Comparison of ENCODE assay signal across 14 mouse cellular contexts in genomic region chr8:121188994-121189393, GRCm38 (mm10).
DNase-seq lines count a peak whose midpoint lies in the region; ATAC-seq lines count a peak whose summit lies in the region.
"Had no signal": no experiment of that assay in that cellular context is flagged by ENCODE, and none has a peak within 500 bp of the region (broad histone marks: within the 10 kb centered on the region; RNA-seq: fewer than 3 reads in every experiment).

No protein-coding gene starts in this region.

- WGBS in neural tube, embryonic 13.5 days = 59% methylated on average over 9 of the region's 9 CpGs
- WGBS in heart, embryonic 13.5 days = 36% methylated on average over 9 of the region's 9 CpGs
- 48% methylated on average over 9 of the region's 9 CpGs for WGBS in limb, embryonic 13.5 days
- WGBS in midbrain, embryonic 13.5 days = 82% methylated on average over 9 of the region's 9 CpGs

- no peak overlapping the region for H3K27ac ChIP-seq in neural tube, embryonic 13.5 days (replicated peaks)
- H3K27ac ChIP-seq in heart, embryonic 13.5 days (replicated peaks) = peak overlapping the region; percentile 58
- H3K27ac ChIP-seq in limb, embryonic 13.5 days = no peak overlapping the region
- no peak overlapping the region for H3K27ac ChIP-seq in midbrain, embryonic 13.5 days
- H3K27ac ChIP-seq: layer of hippocampus, adult 2 months; stomach, postnatal 0 days had no signal

- peak; percentile 63 for DNase-seq in kidney, postnatal 10 days
- no peak for DNase-seq in kidney, adult 18-20 months
- DNase-seq in neural tube, embryonic 10.5 days (ENCODE audit: extremely low spot score, low spot score) = no peak
- DNase-seq in cerebellum, postnatal 4 days (ENCODE audit: low spot score in 2 of 2) = no peak
- DNase-seq: adrenal gland, adult 2 months; cerebellum, adult 2 months; thymus, postnatal 25 days had no signal

- H3K9me3 ChIP-seq in neural tube, embryonic 13.5 days = no peaks in the 10 kb centered on the region
- H3K9me3 ChIP-seq in heart, embryonic 13.5 days = no peaks in the 10 kb centered on the region
- no peaks in the 10 kb centered on the region for H3K9me3 ChIP-seq in limb, embryonic 13.5 days
- no peaks in the 10 kb centered on the region for H3K9me3 ChIP-seq in midbrain, embryonic 13.5 days

- H3K4me3 ChIP-seq in neural tube, embryonic 13.5 days = no peak overlapping the region
- H3K4me3 ChIP-seq in heart, embryonic 13.5 days = no peak overlapping the region
- no peak overlapping the region for H3K4me3 ChIP-seq in limb, embryonic 13.5 days
- H3K4me3 ChIP-seq in midbrain, embryonic 13.5 days (replicated peaks) = no peak overlapping the region
- H3K4me3 ChIP-seq: layer of hippocampus, adult 2 months had no signal

- no peaks in the 10 kb centered on the region for H3K36me3 ChIP-seq in neural tube, embryonic 13.5 days
- no peaks in the 10 kb centered on the region for H3K36me3 ChIP-seq in heart, embryonic 13.5 days
- H3K36me3 ChIP-seq in limb, embryonic 13.5 days = no peaks in the 10 kb centered on the region
- H3K36me3 ChIP-seq in midbrain, embryonic 13.5 days = no peaks in the 10 kb centered on the region

- H3K4me2 ChIP-seq in neural tube, embryonic 13.5 days = no peak overlapping the region
- 0 out of 2 replicates have a peak overlapping the region, but pooled peaks have one; percentile 14 for H3K4me2 ChIP-seq in heart, embryonic 13.5 days
- no peak overlapping the region for H3K4me2 ChIP-seq in limb, embryonic 13.5 days (replicated peaks)
- no peak overlapping the region for H3K4me2 ChIP-seq in midbrain, embryonic 13.5 days (replicated peaks)

- peaks cover 9% of the 10 kb centered on the region for H3K4me1 ChIP-seq in neural tube, embryonic 13.5 days (replicated peaks)
- peaks cover 37% of the 10 kb centered on the region for H3K4me1 ChIP-seq in heart, embryonic 13.5 days
- H3K4me1 ChIP-seq in limb, embryonic 13.5 days = peaks cover 21% of the 10 kb centered on the region
- no peaks in the 10 kb centered on the region for H3K4me1 ChIP-seq in midbrain, embryonic 13.5 days (replicated peaks)

- ATAC-seq in neural tube, embryonic 13.5 days (ENCODE audit: low read depth) = no peak
- ATAC-seq in heart, embryonic 13.5 days (ENCODE audit: extremely low read depth, insufficient number of reproducible peaks, low FRiP score, low TSS enrichment) = no peak
- no peak for ATAC-seq in limb, embryonic 13.5 days (ENCODE audit: low FRiP score, low read depth)
- no peak for ATAC-seq in midbrain, embryonic 13.5 days
- ATAC-seq: forebrain, embryonic 14.5 days had no signal

- peaks cover 17% of the 10 kb centered on the region for H3K27me3 ChIP-seq in neural tube, embryonic 13.5 days
- H3K27me3 ChIP-seq in heart, embryonic 13.5 days (replicated peaks) = peaks cover 30% of the 10 kb centered on the region
- H3K27me3 ChIP-seq in limb, embryonic 13.5 days = peaks cover 35% of the 10 kb centered on the region
- H3K27me3 ChIP-seq in midbrain, embryonic 13.5 days = no peaks in the 10 kb centered on the region

- 0 out of 2 replicates have a peak overlapping the region, but pooled peaks have one; percentile 12 for H3K9ac ChIP-seq in neural tube, embryonic 13.5 days
- no peak overlapping the region; the same call in 1 of the 2 replicates for H3K9ac ChIP-seq in heart, embryonic 13.5 days
- 0 out of 2 replicates have a peak overlapping the region, but pooled peaks have one; percentile 13 for H3K9ac ChIP-seq in limb, embryonic 13.5 days
- no peak overlapping the region for H3K9ac ChIP-seq in midbrain, embryonic 13.5 days (replicated peaks)

Comparison
In these comparisons a context has a peak if more than half of its experiments do, and no peak if none do; other contexts are left out.
1. H3K9ac ChIP-seq: peak in neural tube, embryonic 13.5 days (single experiment) and limb, embryonic 13.5 days (single experiment); none in heart, embryonic 13.5 days (single experiment) and midbrain, embryonic 13.5 days (single experiment).